Mouse (Mus musculus) liver, postnatal 0 days (tissue): ENCODE results near the gene Slc6a8.

Experiments used
- CTCF ChIP-seq: sonication (generic); IDR thresholded peaks from 2 replicates; pipeline ENCODE4 v1.5.1; 2016; ENCODE audit warnings: antibody characterized with exemption, low read depth
- EP300 ChIP-seq: IDR thresholded peaks from 2 replicates; pipeline ENCODE4 v1.6.1; 2016; ENCODE audit warnings: antibody characterized with exemption, low read depth, mild to moderate bottlenecking

DNA sequence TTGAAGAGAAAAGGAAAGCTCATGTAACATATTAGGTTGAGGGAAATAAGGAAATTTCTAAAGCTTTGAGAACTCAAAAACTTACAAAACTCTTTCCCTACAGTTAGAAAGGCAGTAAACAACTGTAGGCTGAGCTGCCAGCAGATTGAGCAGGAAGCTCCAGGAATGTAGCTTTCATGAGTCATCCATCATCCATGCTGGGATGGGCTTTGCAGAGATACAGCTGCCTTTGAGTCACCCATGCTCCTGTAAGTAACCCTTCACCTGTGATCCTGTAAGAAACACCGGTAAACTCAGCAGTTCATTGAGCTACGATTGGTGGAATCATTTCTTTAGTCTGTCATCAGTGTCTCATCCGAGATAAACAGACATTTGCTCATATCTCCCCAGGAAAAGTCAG lies 22.1 kb upstream of the Slc6a8 start:
- no peak for TF ChIP-seq CTCF
- no peak for TF ChIP-seq EP300
